Mouse (Mus musculus) liver, embryonic 13.5 days (tissue): ENCODE results near the gene Gcnt3. TPM values are rescaled to one million over a fixed set of nuclear protein-coding genes. Genes with fewer than 3 reads are reported as not detected.

Experiments used
- ATAC-seq: fragments of 200-750 bp; cut with Nextera tagmentation; 2 replicates; pipeline ENCODE4 v1.8.0; 2017; ENCODE audit warnings: low read depth, mild to moderate bottlenecking, moderate number of reproducible peaks, moderate library complexity
- DNase-seq: peaks from one replicate; pipeline ENCODE4 v3.0.0; 2022
- H3K27ac ChIP-seq: fragments of 300-500 bp; sonication (generic); 2 replicates; pipeline ENCODE4 v1.5.1; 2015; ENCODE audit warnings: moderate library complexity, mild to moderate bottlenecking, inconsistent platforms
- H3K27me3 ChIP-seq: fragments of 300-500 bp; sonication (generic); 2 replicates; pipeline ENCODE4 v1.6.1; 2015; ENCODE audit warnings: mild to moderate bottlenecking, inconsistent platforms
- H3K36me3 ChIP-seq: fragments of 300-500 bp; sonication (generic); 2 replicates; pipeline ENCODE4 v1.6.1; 2015; ENCODE audit warnings: mild to moderate bottlenecking, inconsistent platforms
- H3K4me1 ChIP-seq: fragments of 300-500 bp; sonication (generic); replicated peaks from 2 replicates; pipeline ENCODE4 v1.6.1; 2015; ENCODE audit warnings: inconsistent platforms
- H3K4me2 ChIP-seq: fragments of 300-500 bp; sonication (generic); 2 replicates; pipeline ENCODE4 v1.6.1; 2015; ENCODE audit warnings: inconsistent platforms, mild to moderate bottlenecking, moderate library complexity
- H3K4me3 ChIP-seq: fragments of 300-500 bp; sonication (generic); replicated peaks from 2 replicates; pipeline ENCODE4 v1.5.1; 2015; ENCODE audit warnings: mild to moderate bottlenecking, inconsistent platforms
- H3K9ac ChIP-seq: fragments of 300-500 bp; sonication (generic); 2 replicates; pipeline ENCODE4 v1.6.1; 2015; ENCODE audit warnings: mild to moderate bottlenecking, inconsistent platforms
- H3K9me3 ChIP-seq: fragments of 300-500 bp; sonication (generic); replicated peaks from 2 replicates; pipeline ENCODE4 v1.6.1; 2016; ENCODE audit warnings: inconsistent platforms
- WGBS: fragments of 180-500 bp; shearing (Covaris S2); methylation state at CpG from one replicate; pipeline ENCODE4 v1.1.7; 2015; ENCODE audit not compliant: insufficient replicate concordance; 5-methylcytosine and 5-hydroxymethylcytosine counted together
- polyA plus RNA-seq: library from polyadenylated mRNA; unstranded; fragments of >200 nt; fragmentation: Nextera tagmentation; extraction: Ambion mirVana; gene quantifications from 2 replicates; pipeline ENCODE4 v1.2.1, GENCODE M21; 2015

The Gcnt3 gene
- polyA plus RNA-seq, 1 experiment from 2014 or later, result not detected

DNA sequence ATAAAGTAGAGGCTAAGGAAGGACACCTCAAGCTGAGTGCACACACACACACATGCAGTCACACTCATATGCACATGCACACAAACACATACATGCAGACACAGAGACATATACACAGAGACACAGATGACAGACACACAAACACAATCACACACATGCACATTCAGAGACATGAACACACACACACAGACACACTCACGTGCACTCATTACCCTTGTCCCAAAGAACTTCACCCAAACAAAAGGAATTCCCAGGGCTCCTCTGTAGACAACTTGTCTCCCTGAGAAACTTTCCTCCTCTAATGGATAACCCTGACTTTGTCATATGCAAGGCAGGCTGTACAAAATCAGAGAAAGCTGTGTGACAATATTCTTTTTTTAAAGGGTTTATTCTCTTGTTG, 52.4 kb downstream of the Gcnt3 start:
- ATAC-seq (no peak), DNase-seq (no peak)
- H3K4me2 ChIP-seq, result no peak overlapping the region
- no peaks in the 10 kb centered on the region for H3K27me3 ChIP-seq
- H3K4me3 ChIP-seq, result no peak overlapping the region
- H3K9ac ChIP-seq, result no peak overlapping the region
- H3K9me3 ChIP-seq, result no peaks in the 10 kb centered on the region
- H3K4me1 ChIP-seq, result peaks cover 16% of the 10 kb centered on the region
- H3K36me3 ChIP-seq, result no peaks in the 10 kb centered on the region
- 67% methylated on average over 1 of the region's 1 CpGs for WGBS
- H3K27ac ChIP-seq, result no peak overlapping the region

Other genes starting within 250 kb of the Gcnt3 start
- gene Bnip2, start 48.6 kb downstream of the Gcnt3 start, polyA plus RNA-seq, result 51.4 and 55.3 TPM in 2 replicates
- 159 and 169 TPM in 2 replicates for gene Gtf2a2, start 25.5 kb downstream of the Gcnt3 start, polyA plus RNA-seq
- 0.75 and 1.1 TPM in 2 replicates for gene Fam81a, start 104.5 kb upstream of the Gcnt3 start, polyA plus RNA-seq
- gene Myo1e, start 169.3 kb upstream of the Gcnt3 start, polyA plus RNA-seq, result 2.2 and 3.2 TPM in 2 replicates